Mouse (Mus musculus) Patski (cell line): ENCODE results near the gene Xxylt1. TPM values are rescaled to one million over a fixed set of nuclear protein-coding genes. Genes with fewer than 3 reads are reported as not detected.

Experiments used
- ATAC-seq: fragments of 100-300 bp; one replicate; pipeline ENCODE4 v1.8.0; 2021
- CTCF ChIA-PET: fragments of 350-600 bp; sonication (Branson Sonifier 250); formaldehyde crosslinking; loops from one replicate; lab custom pipeline; 2022; ENCODE audit warnings: inconsistent platforms; lab: Charles Lee
- POLR2A ChIA-PET: fragments of 350-600 bp; sonication (Branson Sonifier 250); formaldehyde crosslinking; loops from one replicate; lab custom pipeline; 2022; ENCODE audit warnings: antibody characterized with exemption, inconsistent platforms; lab: Charles Lee
- DNase-seq: peaks from one replicate; pipeline ENCODE4 v3.0.0-alpha.2; 2011; ENCODE audit warnings: low read depth, low spot score
- H3K27me3 ChIP-seq: fragments of 371-371 bp; one replicate; pipeline ENCODE4 v1.5.1; 2021
- CTCF ChIP-seq: fragments of 100-300 bp; IDR thresholded peaks from one replicate; pipeline ENCODE4 v1.5.1; 2021
- in situ Hi-C: fragments of 300-500 bp; cut with MboI; formaldehyde crosslinking; loops from 3 replicates; pipeline ENCODE4 v1.11.1; 2018; ENCODE audit warnings: low pct_unique_long_range_greater_than_20kb, mixed read lengths
- polyA plus RNA-seq: library from polyadenylated mRNA; unstranded; gene quantifications from one replicate; pipeline ENCODE4 v1.2.3, GENCODE M21; 2021

Gene Xxylt1
- polyA plus RNA-seq, 1 experiment from 2014 or later: 27.6 TPM

GRCm38 (mm10) chr16:31062918-31063317 is 18.3 kb downstream of the Xxylt1 start:
- ChIA-PET CTCF (interaction anchor here (1.5 kb wide), 1 partner anchor 8 kb away, joined by 6 read pairs; no protein-coding TSS in a partner anchor), POLR2A (no interaction called here)
- no peaks in the 10 kb centered on the region for H3K27me3 ChIP-seq
- no peak for TF ChIP-seq CTCF
- in situ Hi-C loops: loop anchor here (25.0 kb wide), 1 partner anchor 801 kb away; the partner anchor contains the start of gene Cpn2
- DNase-seq (no peak), ATAC-seq (no peak)

- in situ Hi-C loops: loop anchor here (25.0 kb wide), 1 partner anchor 799 kb away; the partner anchor contains the start of gene Cpn2
- ChIA-PET CTCF (interaction anchor here (1.5 kb wide), 2 partner anchors 10 to 11 kb away, joined by 6 read pairs; no protein-coding TSS in a partner anchor), POLR2A (no interaction called here)
- ATAC-seq: no peak
- no peak for TF ChIP-seq CTCF
- no peak for DNase-seq
- H3K27me3 ChIP-seq: no peaks in the 10 kb centered on the region
Observed at GRCm38 (mm10) chr16:31061246-31061880, 19.9 kb downstream of the Xxylt1 start.

- no peak for TF ChIP-seq CTCF
- in situ Hi-C loops: loop anchor here (25.0 kb wide), 1 partner anchor 798 kb away; the partner anchor contains the start of gene Cpn2
- ChIA-PET POLR2A (no interaction called here), CTCF (interaction anchor here (1.5 kb wide), 1 partner anchor 10 kb away, joined by 6 read pairs; no protein-coding TSS in a partner anchor)
- DNase-seq (no peak), ATAC-seq (no peak)
- no peaks in the 10 kb centered on the region for H3K27me3 ChIP-seq
Observed at GRCm38 (mm10) chr16:31060714-31061113, 20.5 kb downstream of the Xxylt1 start.

GRCm38 (mm10) chr16:31060226-31060625 is 21.0 kb downstream of the Xxylt1 start:
- ChIA-PET CTCF (interaction anchor here (1.5 kb wide), 1 partner anchor 10 kb away, joined by 6 read pairs; no protein-coding TSS in a partner anchor), POLR2A (no interaction called here)
- in situ Hi-C loops: loop anchor here (25.0 kb wide), 1 partner anchor 798 kb away; the partner anchor contains the start of gene Cpn2
- no peaks in the 10 kb centered on the region for H3K27me3 ChIP-seq
- no peak for DNase-seq
- TF ChIP-seq CTCF: no peak
- no peak for ATAC-seq

GRCm38 (mm10) chr16:31059730-31060129 is 21.5 kb downstream of the Xxylt1 start:
- H3K27me3 ChIP-seq: no peaks in the 10 kb centered on the region
- in situ Hi-C loops: loop anchor here (25.0 kb wide), 1 partner anchor 797 kb away; the partner anchor contains the start of gene Cpn2
- no peak for ATAC-seq
- TF ChIP-seq CTCF: no peak
- CTCF ChIA-PET: interaction anchor here (1.6 kb wide), 1 partner anchor 11 kb away, joined by 6 read pairs; no protein-coding TSS in a partner anchor
- DNase-seq: no peak
- POLR2A ChIA-PET: no interaction called here

- in situ Hi-C loops: loop anchor here (25.0 kb wide), 1 partner anchor 791 kb away; the partner anchor contains the start of gene Cpn2
- ATAC-seq: no peak
- ChIA-PET CTCF (no interaction called here), POLR2A (no interaction called here)
- TF ChIP-seq CTCF: no peak
- H3K27me3 ChIP-seq: no peaks in the 10 kb centered on the region
- DNase-seq: no peak
Observed at GRCm38 (mm10) chr16:31052812-31053211, 28.4 kb downstream of the Xxylt1 start.

- no peak for ATAC-seq
- TF ChIP-seq CTCF: no peak
- POLR2A ChIA-PET: no interaction called here
- DNase-seq: no peak
- CTCF ChIA-PET: no interaction called here
- in situ Hi-C loops: loop anchor here (25.0 kb wide), 1 partner anchor 790 kb away; the partner anchor contains the start of gene Cpn2
- H3K27me3 ChIP-seq: no peaks in the 10 kb centered on the region
Observed at GRCm38 (mm10) chr16:31052177-31052726, 29.0 kb downstream of the Xxylt1 start.

GRCm38 (mm10) chr16:31050701-31051100 is 30.5 kb downstream of the Xxylt1 start:
- no peak for TF ChIP-seq CTCF
- in situ Hi-C loops: loop anchor here (25.0 kb wide), 1 partner anchor 788 kb away; the partner anchor contains the start of gene Cpn2
- DNase-seq: no peak
- ChIA-PET POLR2A (interaction anchor here (1.2 kb wide), 1 partner anchor 11 kb away, joined by 3 read pairs; no protein-coding TSS in a partner anchor), CTCF (interaction anchor here (1.2 to 2.4 kb wide), 2 partner anchors 9 to 10 kb away, joined by 3 to 6 read pairs; no protein-coding TSS in a partner anchor)
- H3K27me3 ChIP-seq: no peaks in the 10 kb centered on the region
- ATAC-seq: no peak

GRCm38 (mm10) chr16:31048194-31048593 is 33.0 kb downstream of the Xxylt1 start:
- no peaks in the 10 kb centered on the region for H3K27me3 ChIP-seq
- no peak for TF ChIP-seq CTCF
- in situ Hi-C loops: no loop called here
- CTCF ChIA-PET: interaction anchor here (1.0 to 1.1 kb wide), 2 partner anchors 9 to 13 kb away, joined by 3 read pairs; no protein-coding TSS in a partner anchor
- no peak for DNase-seq
- ATAC-seq: no peak
- POLR2A ChIA-PET: no interaction called here

GRCm38 (mm10) chr16:31047186-31047898 is 33.9 kb downstream of the Xxylt1 start:
- H3K27me3 ChIP-seq: no peaks in the 10 kb centered on the region
- POLR2A ChIA-PET: no interaction called here
- TF ChIP-seq CTCF: no peak
- no peak for ATAC-seq
- in situ Hi-C loops: no loop called here
- DNase-seq: no peak
- CTCF ChIA-PET: no interaction called here
